Mouse (Mus musculus) ES-Bruce4 (cell line): Measurements from ENCODE around the gene Gng11.

ENCODE experiments used
- CTCF ChIP-seq: IDR thresholded peaks from one replicate; pipeline ENCODE4 v1.8.1; 2011; ENCODE audit warnings: low read depth, low read length
- EP300 ChIP-seq: IDR thresholded peaks from 2 replicates; pipeline ENCODE4 v1.6.1; 2011; ENCODE audit warnings: low read depth, low read length; ENCODE audit not compliant: insufficient read depth

- TF ChIP-seq CTCF (no peak), EP300 (no peak)
Observed at GRCm38 (mm10) chr6:4047200-4047599, 43.5 kb downstream of the Gng11 start.
